Mouse (Mus musculus) hindbrain, embryonic 12.5 days (tissue): ENCODE results near the gene Skint10. TPM values are rescaled to one million over a fixed set of nuclear protein-coding genes. Genes with fewer than 3 reads are reported as not detected.

Source experiments
- ATAC-seq: fragments of 200-750 bp; cut with Nextera tagmentation; 2 replicates; pipeline ENCODE4 v1.8.0; 2017; ENCODE audit warnings: moderate TSS enrichment; ENCODE audit not compliant: low FRiP score
- H3K27ac ChIP-seq: fragments of 300-500 bp; sonication (generic); 2 replicates; pipeline ENCODE4 v1.5.1; 2016; ENCODE audit warnings: mild to moderate bottlenecking
- H3K27me3 ChIP-seq: fragments of 300-500 bp; sonication (generic); 2 replicates; pipeline ENCODE4 v1.6.1; 2016; ENCODE audit warnings: mild to moderate bottlenecking
- H3K36me3 ChIP-seq: fragments of 300-500 bp; sonication (generic); 2 replicates; pipeline ENCODE4 v1.6.1; 2016; ENCODE audit warnings: mild to moderate bottlenecking
- H3K4me1 ChIP-seq: fragments of 300-500 bp; sonication (generic); 2 replicates; pipeline ENCODE4 v1.6.1; 2016
- H3K4me2 ChIP-seq: fragments of 300-500 bp; sonication (generic); replicated peaks from 2 replicates; pipeline ENCODE4 v1.6.1; 2016; ENCODE audit warnings: mild to moderate bottlenecking
- H3K4me3 ChIP-seq: fragments of 300-500 bp; sonication (generic); 2 replicates; pipeline ENCODE4 v1.5.1; 2016; ENCODE audit warnings: mild to moderate bottlenecking
- H3K9ac ChIP-seq: fragments of 300-500 bp; sonication (generic); 2 replicates; pipeline ENCODE4 v1.6.1; 2016; ENCODE audit warnings: mild to moderate bottlenecking, moderate library complexity
- H3K9me3 ChIP-seq: fragments of 300-500 bp; sonication (generic); replicated peaks from 2 replicates; pipeline ENCODE4 v1.6.1; 2016; ENCODE audit warnings: mild to moderate bottlenecking
- WGBS: fragments of 180-500 bp; shearing (Covaris S2); methylation state at CpG from one replicate; pipeline ENCODE4 v1.1.7; 2016; 5-methylcytosine and 5-hydroxymethylcytosine counted together
- polyA plus RNA-seq: library from polyadenylated mRNA; unstranded; fragments of >200 nt; fragmentation: Nextera tagmentation; extraction: Ambion mirVana; gene quantifications from 2 replicates; pipeline ENCODE4 v1.2.1, GENCODE M21; 2016

The Skint10 gene
- not detected in 2 replicates for polyA plus RNA-seq

DNA sequence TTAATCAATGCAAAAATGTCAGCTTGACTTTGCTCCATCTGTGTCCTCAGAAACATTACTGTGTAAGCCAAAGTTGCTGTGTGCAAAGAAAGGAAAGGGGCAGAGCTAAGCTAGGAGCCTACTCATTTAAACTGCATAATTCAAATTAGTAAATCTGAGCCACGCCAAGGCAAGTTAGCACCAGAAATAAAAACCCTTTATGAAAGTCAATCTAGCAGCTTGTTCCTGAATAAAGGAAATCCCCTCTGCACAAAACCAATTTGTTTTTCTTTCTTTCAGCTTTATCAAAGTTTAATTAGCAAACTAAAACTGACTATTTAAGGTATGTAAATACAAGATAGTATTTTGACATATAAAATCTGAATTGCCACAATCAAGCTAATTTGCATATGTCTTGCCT is at the start of gene Skint10:
Skint10 (minus strand) TSS at position 101 of the 400 bp plus-strand sequence.
- Histone ChIP-seq H3K9me3 (peaks cover 11% of the 10 kb centered on the region; the same call in 1 of the 2 replicates), H3K9ac (no peak within 1 kb of the TSS), H3K4me1 (no peaks in the 10 kb centered on the region), H3K4me3 (no peak within 1 kb of the TSS), H3K36me3 (no peaks in the 10 kb centered on the region), H3K4me2 (no peak within 1 kb of the TSS), H3K27ac (no peak within 1 kb of the TSS), H3K27me3 (no peaks in the 10 kb centered on the region)
- WGBS = 63% methylated on average over 1 of the region's 1 CpGs
- ATAC-seq = no peak

DNA sequence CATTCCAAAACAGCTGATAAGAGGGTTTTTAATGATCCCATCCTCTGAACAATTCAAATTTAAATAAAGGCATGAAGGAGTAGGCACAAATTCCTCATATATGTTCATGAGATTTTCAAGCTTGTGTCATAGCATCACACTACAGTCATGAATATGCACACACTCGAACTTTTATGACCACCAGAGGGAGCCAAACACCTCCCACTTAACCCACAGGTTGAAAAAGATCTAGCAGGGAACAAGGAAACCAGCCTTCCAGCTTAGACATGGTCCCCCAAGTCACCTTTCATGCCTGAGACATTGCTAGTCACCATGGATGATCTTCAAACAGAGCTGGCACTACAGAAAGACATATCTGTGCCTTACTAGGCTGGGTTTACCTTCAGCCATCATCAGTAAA is 16.0 kb upstream of the Skint10 start:
- no peaks in the 10 kb centered on the region for H3K4me1 ChIP-seq
- H3K27ac ChIP-seq = no peak overlapping the region
- H3K27me3 ChIP-seq = no peaks in the 10 kb centered on the region
- H3K9ac ChIP-seq = no peak overlapping the region
- no peak overlapping the region for H3K4me2 ChIP-seq
- H3K36me3 ChIP-seq = no peaks in the 10 kb centered on the region
- no peak for ATAC-seq
- WGBS = 6% methylated on average over 1 of the region's 1 CpGs
- peaks cover 20% of the 10 kb centered on the region for H3K9me3 ChIP-seq
- no peak overlapping the region for H3K4me3 ChIP-seq

Other genes starting within 250 kb of the Skint10 start
- gene Skint2, start 217.7 kb downstream of the Skint10 start, polyA plus RNA-seq = not detected in 2 replicates